8 mouse cellular contexts compared by ENCODE assay signal in genomic region chr4:135272640-135273306, GRCm38 (mm10). TPM values are rescaled to one million over a fixed set of nuclear protein-coding genes. Genes with fewer than 3 reads are reported as not detected.
DNase-seq lines count a peak whose midpoint lies in the region; ATAC-seq and TF ChIP-seq lines count a peak whose summit lies in the region.

Gene Clic4 (minus strand): TSS chr4:135272814.

- peaks cover 26% of the 10 kb centered on the region for H3K36me3 ChIP-seq in forebrain, embryonic 10.5 days (replicated peaks)
- H3K36me3 ChIP-seq in heart, embryonic 15.5 days = no peaks in the 10 kb centered on the region
- peaks cover 15% of the 10 kb centered on the region for H3K36me3 ChIP-seq in liver, embryonic 14.5 days (replicated peaks; ENCODE audit: control insufficient read depth, insufficient read depth, low read depth)
- H3K36me3 ChIP-seq in neural tube, embryonic 11.5 days (ENCODE audit: control insufficient read depth, insufficient read depth, low read length) = no peaks in the 10 kb centered on the region
- no peaks in the 10 kb centered on the region for H3K36me3 ChIP-seq in stomach, postnatal 0 days (ENCODE audit: control insufficient read depth, insufficient read depth, low read length)

- peaks cover 48% of the 10 kb centered on the region for H3K4me1 ChIP-seq in forebrain, embryonic 10.5 days
- H3K4me1 ChIP-seq in heart, embryonic 15.5 days (replicated peaks) = peaks cover 46% of the 10 kb centered on the region
- H3K4me1 ChIP-seq in liver, embryonic 14.5 days (replicated peaks; ENCODE audit: control insufficient read depth in 2 of 2, insufficient read depth in 2 of 2, low read length in 1 of 2) = peaks cover 35 to 49% of the 10 kb centered on the region in 2 experiments
- H3K4me1 ChIP-seq in neural tube, embryonic 11.5 days (ENCODE audit: control insufficient read depth, insufficient read depth, low read length) = peaks cover 30% of the 10 kb centered on the region
- 0 out of 2 replicates have a peak, but pooled peaks cover 2% of the 10 kb centered on the region for H3K4me1 ChIP-seq in stomach, postnatal 0 days (replicated peaks; ENCODE audit: control insufficient read depth, insufficient read depth)

- peak within 1 kb of the TSS; percentile 98 for H3K9ac ChIP-seq in heart, embryonic 15.5 days
- peak within 1 kb of the TSS; percentile 98 for H3K9ac ChIP-seq in liver, embryonic 14.5 days (replicated peaks)
- peak within 1 kb of the TSS; percentile 96 for H3K9ac ChIP-seq in neural tube, embryonic 11.5 days (ENCODE audit: low read length)
- peak within 1 kb of the TSS; percentile 93 for H3K9ac ChIP-seq in stomach, postnatal 0 days (ENCODE audit: low read length)

- peaks cover 28% of the 10 kb centered on the region for H3K27me3 ChIP-seq in forebrain, embryonic 10.5 days (ENCODE audit: poor library complexity, severe bottlenecking)
- H3K27me3 ChIP-seq in heart, embryonic 15.5 days = no peaks in the 10 kb centered on the region
- H3K27me3 ChIP-seq in liver, embryonic 14.5 days (ENCODE audit: control insufficient read depth, insufficient read depth, low read length) = no peaks in the 10 kb centered on the region
- H3K27me3 ChIP-seq in neural tube, embryonic 11.5 days (ENCODE audit: control insufficient read depth, insufficient read depth, low read length) = peaks cover 6% of the 10 kb centered on the region; the same call in 1 of the 2 replicates
- H3K27me3 ChIP-seq in stomach, postnatal 0 days (ENCODE audit: control insufficient read depth, insufficient read depth, low read length) = no peaks in the 10 kb centered on the region

- peak; percentile 61 for TF ChIP-seq CTCF in liver, embryonic 14.5 days (IDR thresholded peaks at IDR 0.05; ENCODE audit: low read depth)
- TF ChIP-seq CTCF in stomach, postnatal 0 days (IDR thresholded peaks at IDR 0.05; ENCODE audit: low read depth) = peak; percentile 62

- H3K4me3 ChIP-seq in forebrain, embryonic 10.5 days = peak within 1 kb of the TSS; percentile 96
- peak within 1 kb of the TSS; percentile 93 for H3K4me3 ChIP-seq in heart, embryonic 15.5 days
- H3K4me3 ChIP-seq in liver, embryonic 14.5 days (ENCODE audit: insufficient read depth in 1 of 2, low read depth in 2 of 2, low read length in 2 of 2) = peak within 1 kb of the TSS; percentile 94 to 98
- H3K4me3 ChIP-seq in neural tube, embryonic 11.5 days (ENCODE audit: low read depth, low read length) = peak within 1 kb of the TSS; percentile 91
- H3K4me3 ChIP-seq in stomach, postnatal 0 days (ENCODE audit: low read depth, low read length) = peak within 1 kb of the TSS; percentile 93

- H3K4me2 ChIP-seq in heart, embryonic 15.5 days = peak within 1 kb of the TSS; percentile 63
- peak within 1 kb of the TSS; percentile 97 for H3K4me2 ChIP-seq in liver, embryonic 14.5 days (ENCODE audit: low read depth)
- peak within 1 kb of the TSS; percentile 81 for H3K4me2 ChIP-seq in neural tube, embryonic 11.5 days (ENCODE audit: low read depth)
- H3K4me2 ChIP-seq in stomach, postnatal 0 days (replicated peaks; ENCODE audit: low read depth) = peak within 1 kb of the TSS; percentile 68

- DNase-seq in CD8-positive naive resting alpha-beta T cell, adult 2 months (ENCODE audit: low read depth in 2 of 2, low spot score in 2 of 2) = peak; percentile 98
- peak; percentile 99 for DNase-seq in c-Kit-positive CD71-negative TER-119-negative erythroid progenitor cells, embryonic 14.5 days (ENCODE audit: low read depth)
- DNase-seq in forebrain, embryonic 10.5 days (ENCODE audit: extremely low spot score, low spot score) = peak; percentile 100
- peak; percentile 99 to 100 for DNase-seq in kidney, postnatal 25 days
- DNase-seq in liver, embryonic 14.5 days (ENCODE audit: low read depth in 3 of 3, low spot score in 3 of 3) = peak; percentile 98 to 99 (median 98)
- DNase-seq in neural tube, embryonic 11.5 days (ENCODE audit: low spot score) = peak; percentile 100
- DNase-seq in stomach, postnatal 0 days (ENCODE audit: low spot score) = peak; percentile 100

- ATAC-seq in heart, embryonic 15.5 days (replicated peaks; ENCODE audit: insufficient number of reproducible peaks, insufficient read depth, low FRiP score, low read depth) = peak; percentile 99
- peak; percentile 96 for ATAC-seq in liver, embryonic 14.5 days (ENCODE audit: insufficient read depth)
- peak; percentile 98 for ATAC-seq in neural tube, embryonic 11.5 days (ENCODE audit: insufficient read depth, low FRiP score, low TSS enrichment)
- ATAC-seq in stomach, postnatal 0 days (ENCODE audit: low FRiP score, low TSS enrichment) = peak; percentile 98

- WGBS in forebrain, embryonic 10.5 days = under 1% methylated on average over 60 of the region's 64 CpGs
- WGBS in heart, embryonic 15.5 days = under 1% methylated on average over 64 of the region's 64 CpGs
- WGBS in liver, embryonic 14.5 days (ENCODE audit: insufficient replicate concordance) = under 1% methylated on average over 62 of the region's 64 CpGs
- WGBS in neural tube, embryonic 11.5 days = under 1% methylated on average over 55 of the region's 64 CpGs
- under 1% methylated on average over 58 of the region's 64 CpGs for WGBS in stomach, postnatal 0 days

- TF ChIP-seq EP300 in liver, embryonic 14.5 days (IDR thresholded peaks at IDR 0.05; ENCODE audit: low read depth) = no peak
- peak; percentile 69 for TF ChIP-seq EP300 in stomach, postnatal 0 days (optimal IDR thresholded peaks at IDR 0.05)

- H3K27ac ChIP-seq in forebrain, embryonic 10.5 days = peak within 1 kb of the TSS; percentile 99
- H3K27ac ChIP-seq in heart, embryonic 15.5 days = peak within 1 kb of the TSS; percentile 99
- peak within 1 kb of the TSS; percentile 88 for H3K27ac ChIP-seq in liver, embryonic 14.5 days
- H3K27ac ChIP-seq in neural tube, embryonic 11.5 days (ENCODE audit: low read depth, low read length) = peak within 1 kb of the TSS; percentile 97
- H3K27ac ChIP-seq in stomach, postnatal 0 days (replicated peaks) = peak within 1 kb of the TSS; percentile 99

- H3K9me3 ChIP-seq in forebrain, embryonic 10.5 days = no peaks in the 10 kb centered on the region
- no peaks in the 10 kb centered on the region for H3K9me3 ChIP-seq in heart, embryonic 15.5 days (replicated peaks)
- H3K9me3 ChIP-seq in liver, embryonic 14.5 days (ENCODE audit: control insufficient read depth, low read length) = no peaks in the 10 kb centered on the region
- no peaks in the 10 kb centered on the region for H3K9me3 ChIP-seq in neural tube, embryonic 11.5 days (ENCODE audit: control insufficient read depth, low read length)
- no peaks in the 10 kb centered on the region for H3K9me3 ChIP-seq in stomach, postnatal 0 days (ENCODE audit: control insufficient read depth, low read length)

RNA-seq across cellular contexts. Expression of gene Clic4, which starts in this region (rescaled TPM):
- 210 and 227 TPM in 2 replicates for polyA plus RNA-seq in forebrain, embryonic 10.5 days (2016; fragmentation: Nextera tagmentation; extraction: Ambion mirVana)
- polyA plus RNA-seq in heart, embryonic 15.5 days (2015; fragmentation: Nextera tagmentation; extraction: Ambion mirVana) = 252 and 254 TPM in 2 replicates
- 29.7 and 40.8 TPM in 2 replicates for polyA plus RNA-seq in liver, embryonic 14.5 days (2012; rRNA removed)
- polyA plus RNA-seq in liver, embryonic 14.5 days (2014; fragmentation: Nextera tagmentation; extraction: Ambion mirVana) = 65.8 and 76.5 TPM in 2 replicates
- polyA plus RNA-seq in neural tube, embryonic 11.5 days (2014; fragmentation: Nextera tagmentation; extraction: Ambion mirVana) = 148 and 157 TPM in 2 replicates
- 69.2 and 73.6 TPM in 2 replicates for polyA plus RNA-seq in stomach, postnatal 0 days (2015; fragmentation: Nextera tagmentation; extraction: Ambion mirVana)

Comparison
In these comparisons a context has a peak if more than half of its experiments do, and no peak if none do; other contexts are left out.
1. Peak in every context shown above with its lines: DNase-seq, ATAC-seq, H3K4me3 ChIP-seq and H3K27ac ChIP-seq.